Mouse (Mus musculus) lung, postnatal 0 days (tissue): ENCODE measurements at regions not wholly inside any gene's neighbourhood (a gene's known extent, or its start where the extent isn't known, plus 50 kb on each side); places are given as distances from the start of the nearest gene placed in this dataset.

Experiments used
- CTCF ChIP-seq: IDR thresholded peaks from 2 replicates; pipeline ENCODE4 v1.5.1; 2016; ENCODE audit warnings: antibody characterized with exemption, mild to moderate bottlenecking
- EP300 ChIP-seq: IDR thresholded peaks from 2 replicates; pipeline ENCODE4 v1.6.1; 2016; ENCODE audit warnings: antibody characterized with exemption, mild to moderate bottlenecking, control low read depth

- TF ChIP-seq EP300 (no peak), CTCF (no peak)
Observed at GRCm38 (mm10) chr1:71767705-71768104, 114.7 kb upstream of the Fn1 start.
